Mouse (Mus musculus) ES-CJ7 (cell line): ENCODE measurements around the gene Gpr153.
"Not testable (repeated sequence)": the region's sequence is repeated elsewhere in the genome, so short reads cannot be mapped to it uniquely, and the experiment has no call there.

Experiments used
- DNase-seq: peaks from one replicate; pipeline ENCODE4 v3.0.0; 2011; ENCODE audit warnings: low read depth, low spot score

The Gpr153 gene

DNA sequence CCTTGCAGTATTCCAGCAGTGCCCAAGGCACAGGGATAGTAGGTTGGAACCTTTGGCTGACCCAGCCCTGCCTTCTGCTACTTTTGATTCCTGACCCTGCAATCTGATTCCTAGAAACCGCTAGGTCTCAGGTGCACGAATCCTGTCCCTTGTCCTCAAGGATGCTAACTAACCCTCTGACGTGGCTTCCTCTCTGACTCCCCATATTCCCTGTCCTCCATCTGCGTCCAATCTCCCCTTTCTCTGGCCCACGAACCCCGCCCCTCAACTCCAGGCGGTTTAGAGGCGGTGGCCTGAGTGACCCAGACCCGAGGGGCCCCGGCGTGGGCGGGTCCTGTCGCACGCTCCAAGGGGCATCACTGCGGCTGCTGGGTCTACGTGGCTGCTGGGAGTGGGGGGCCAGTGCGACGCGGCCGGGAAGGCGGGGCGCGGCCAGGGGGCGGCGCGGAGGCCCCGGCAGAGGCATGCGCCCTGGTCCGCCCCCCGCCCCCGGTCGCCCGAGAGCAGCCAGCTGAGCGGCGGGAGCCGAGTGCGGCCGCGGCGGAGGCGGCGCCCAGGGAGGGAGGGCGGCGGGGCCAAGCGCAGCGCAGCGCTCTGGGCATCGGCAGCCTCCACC is at the start of gene Gpr153:
TSS of gene Gpr153 (plus strand) at position 612 of the 616 bp plus-strand sequence.
- peak; percentile 54 for DNase-seq

DNA sequence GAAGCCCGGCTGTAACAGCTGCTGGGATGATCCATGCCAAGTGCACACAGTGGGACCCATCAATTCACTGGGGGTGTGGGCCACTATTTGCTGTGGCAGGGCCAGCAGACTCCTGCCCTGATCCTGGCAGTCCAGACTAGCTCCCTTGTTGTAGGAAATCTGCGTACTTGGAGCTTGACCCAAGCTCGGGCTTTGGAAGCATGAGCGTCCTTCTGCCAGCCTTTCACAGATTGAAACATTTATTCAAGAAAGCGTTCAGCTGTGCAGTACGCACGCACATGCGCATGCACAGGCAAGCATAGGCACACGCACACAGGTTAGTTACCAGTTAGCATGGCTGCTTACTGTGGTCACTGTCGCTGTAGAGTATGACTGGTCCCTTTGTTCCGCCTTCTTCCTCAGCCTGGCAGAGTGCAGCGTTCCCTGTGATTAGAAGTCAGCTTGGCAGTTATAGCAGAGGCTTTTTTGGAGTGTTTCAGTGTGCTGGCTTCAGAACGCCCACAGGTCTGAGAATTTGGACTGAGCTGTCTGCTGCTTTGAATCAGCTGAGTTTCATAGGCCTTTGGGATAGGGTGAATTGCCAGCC is 47.0 kb upstream of the Gpr153 start:
- no peak for DNase-seq

DNA sequence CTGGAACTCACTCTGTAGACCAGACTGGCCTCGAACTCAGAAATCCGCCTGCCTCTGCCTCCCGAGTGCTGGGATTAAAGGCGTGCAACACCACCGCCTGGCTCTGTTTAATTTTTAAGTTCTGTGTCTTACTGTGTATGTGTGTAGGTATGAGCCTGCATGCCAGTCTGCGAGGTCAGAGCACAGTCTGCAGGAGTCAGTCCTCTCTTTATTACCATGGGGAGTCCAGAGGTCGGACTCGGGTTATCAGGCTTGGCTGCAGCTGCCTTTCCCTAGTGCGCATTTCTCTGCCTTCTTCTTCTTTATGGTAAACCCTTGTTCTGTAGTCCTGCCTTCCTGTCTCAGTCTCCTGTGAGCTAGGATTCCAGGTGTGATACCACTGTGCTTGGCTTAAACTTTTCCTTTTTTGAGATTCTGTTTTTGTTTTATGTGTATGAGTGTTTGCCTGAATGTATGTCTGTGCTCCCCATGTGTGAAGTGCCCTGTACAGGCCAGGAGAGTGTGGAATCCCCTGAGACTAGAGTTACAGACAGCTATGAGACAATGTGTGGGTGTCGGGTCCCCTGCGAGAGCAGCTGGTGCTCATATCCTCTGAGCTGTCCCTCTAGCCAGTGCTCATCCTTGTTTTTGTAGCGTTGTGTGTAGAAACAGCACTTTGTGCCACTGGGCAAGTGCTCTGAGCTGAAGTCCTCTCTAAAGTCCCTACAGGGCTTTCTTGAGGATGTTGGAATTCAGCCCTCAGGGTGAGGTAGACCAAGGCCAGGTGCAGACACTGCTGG is 46.1 kb upstream of the Gpr153 start:
- DNase-seq: no peak

DNA sequence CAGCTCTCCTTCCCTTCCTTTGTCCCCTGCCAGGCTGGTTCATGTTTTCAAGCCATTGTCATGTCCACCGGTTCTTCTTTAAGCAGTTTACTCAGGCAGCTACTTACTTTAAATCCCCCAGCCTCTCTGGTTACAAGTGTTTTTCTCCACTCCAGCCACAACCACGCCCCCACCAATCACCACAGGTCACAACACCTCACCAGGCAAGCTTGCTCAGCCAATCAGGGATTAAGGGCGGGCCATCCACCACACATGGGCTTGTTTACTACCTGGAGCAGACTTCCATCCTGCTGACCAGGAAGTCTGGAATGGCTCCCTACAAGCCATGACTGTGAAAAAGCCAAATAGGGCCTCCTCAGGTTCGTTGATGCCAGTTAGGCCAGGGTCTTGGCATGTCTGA is 43.7 kb upstream of the Gpr153 start:
- DNase-seq: not testable (repeated sequence)

DNA sequence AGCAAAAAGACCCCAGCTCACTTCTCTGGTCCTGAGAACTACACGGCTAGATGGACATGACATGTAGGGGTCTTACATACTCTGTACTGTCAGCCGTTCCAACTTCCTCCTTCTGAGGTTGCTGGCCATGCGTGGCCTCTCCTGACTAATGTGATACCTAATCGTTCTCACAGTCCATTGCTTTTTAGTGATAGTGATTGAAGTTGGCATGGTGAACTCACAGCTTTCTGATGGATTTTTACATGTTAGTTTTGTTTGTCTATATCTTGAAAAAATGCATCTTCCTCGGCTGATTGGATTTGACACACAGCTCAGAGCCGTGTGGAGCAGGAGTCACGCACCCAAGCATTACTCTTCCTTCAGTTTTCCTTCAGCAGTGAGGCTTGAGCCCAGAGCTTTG is 42.7 kb upstream of the Gpr153 start:
- DNase-seq: no peak

DNA sequence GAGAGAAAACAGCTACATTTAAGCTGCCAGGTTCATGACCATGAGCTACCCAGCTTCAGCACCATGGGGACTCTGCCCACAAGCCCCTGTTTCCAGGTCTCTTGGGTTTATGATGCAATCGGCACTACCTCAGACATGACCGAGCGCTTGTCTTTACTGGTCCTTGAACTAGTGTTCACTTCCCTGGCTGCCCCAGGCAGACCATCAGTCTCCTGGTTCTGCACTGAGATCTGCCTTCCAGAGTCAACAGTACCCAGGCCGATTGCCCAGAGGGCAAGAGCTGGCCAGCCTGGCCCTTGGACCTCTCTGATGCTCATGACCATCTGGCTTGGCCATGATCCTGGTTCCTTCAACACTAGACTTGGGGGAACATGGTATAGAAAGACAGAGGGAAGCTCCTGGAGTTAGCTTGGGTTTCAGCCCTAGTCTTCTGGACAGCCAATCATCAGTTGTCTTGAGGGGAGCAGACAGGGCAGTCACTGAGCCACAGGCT is 41.6 kb upstream of the Gpr153 start:
- DNase-seq: no peak

DNA sequence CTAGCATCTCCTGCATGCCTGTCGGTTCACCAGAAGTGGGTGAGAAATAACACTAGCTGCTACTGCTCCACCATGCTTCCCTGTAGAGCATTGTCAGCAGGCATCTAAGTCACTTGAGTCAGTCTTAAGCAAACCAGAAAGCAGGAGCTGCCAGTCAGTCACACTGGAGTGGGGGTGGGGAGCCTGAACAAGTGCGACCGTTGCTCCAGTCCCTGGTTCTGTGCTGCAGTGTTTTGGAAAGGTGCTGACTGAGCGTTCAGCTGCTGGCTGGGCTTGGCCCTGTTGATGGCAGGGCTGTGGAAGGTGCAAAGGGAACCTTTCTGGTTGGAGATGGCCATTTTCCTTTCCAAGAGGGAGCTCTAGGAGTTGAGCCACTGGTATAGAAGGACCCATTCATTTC is 34.1 kb upstream of the Gpr153 start:
- DNase-seq: no peak

DNA sequence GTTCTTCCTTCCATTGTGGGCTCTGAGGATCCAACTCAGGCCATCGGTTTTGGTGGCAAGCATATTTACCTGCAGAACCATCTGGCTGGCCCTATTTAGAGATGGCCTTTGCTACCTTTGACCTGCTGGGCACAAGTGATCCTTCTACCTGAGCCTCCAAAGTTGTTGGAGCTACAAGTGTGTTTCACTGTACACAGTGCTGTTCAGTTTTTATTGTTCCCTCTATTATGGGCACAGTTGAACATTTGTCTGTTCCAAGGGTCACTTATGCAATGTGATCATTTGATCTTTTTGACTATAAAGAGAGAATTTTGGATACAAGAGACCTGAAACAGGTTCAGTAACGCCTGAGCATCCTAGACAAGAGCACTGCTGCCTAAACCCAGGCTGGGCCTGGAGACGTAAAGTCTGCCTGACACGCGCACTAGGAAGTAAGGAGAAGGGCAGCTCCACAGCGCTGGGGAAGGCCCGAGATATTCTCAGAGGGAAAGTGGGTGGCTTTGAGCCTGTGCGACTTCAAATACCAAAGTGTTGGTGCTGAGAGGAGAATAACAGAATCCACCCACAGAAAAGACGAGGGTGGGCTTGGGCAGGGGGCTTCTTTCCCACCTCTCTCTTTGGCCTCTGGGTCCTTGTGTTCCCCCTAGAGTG is 30.7 kb upstream of the Gpr153 start:
- DNase-seq: no peak

DNA sequence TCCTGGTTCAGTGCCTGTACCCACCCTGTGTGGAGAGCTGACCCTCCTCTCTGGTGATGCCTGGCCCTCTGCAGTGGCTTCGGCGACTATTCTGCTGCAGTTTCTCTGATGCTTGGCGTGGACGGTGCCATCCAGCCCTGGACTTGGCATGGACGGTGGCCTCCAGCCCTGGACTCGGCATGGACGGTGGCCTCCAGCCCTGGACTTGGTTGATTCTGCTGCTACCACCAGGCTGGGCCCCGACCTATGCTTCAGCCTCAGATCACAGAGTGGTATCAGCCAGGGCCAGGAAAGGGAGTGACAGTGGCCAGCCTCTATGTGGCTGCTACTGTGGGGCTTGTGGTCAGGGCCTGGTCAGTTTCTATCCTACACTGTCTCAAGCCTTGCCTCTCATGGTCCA is 30.1 kb upstream of the Gpr153 start:
- DNase-seq: no peak

DNA sequence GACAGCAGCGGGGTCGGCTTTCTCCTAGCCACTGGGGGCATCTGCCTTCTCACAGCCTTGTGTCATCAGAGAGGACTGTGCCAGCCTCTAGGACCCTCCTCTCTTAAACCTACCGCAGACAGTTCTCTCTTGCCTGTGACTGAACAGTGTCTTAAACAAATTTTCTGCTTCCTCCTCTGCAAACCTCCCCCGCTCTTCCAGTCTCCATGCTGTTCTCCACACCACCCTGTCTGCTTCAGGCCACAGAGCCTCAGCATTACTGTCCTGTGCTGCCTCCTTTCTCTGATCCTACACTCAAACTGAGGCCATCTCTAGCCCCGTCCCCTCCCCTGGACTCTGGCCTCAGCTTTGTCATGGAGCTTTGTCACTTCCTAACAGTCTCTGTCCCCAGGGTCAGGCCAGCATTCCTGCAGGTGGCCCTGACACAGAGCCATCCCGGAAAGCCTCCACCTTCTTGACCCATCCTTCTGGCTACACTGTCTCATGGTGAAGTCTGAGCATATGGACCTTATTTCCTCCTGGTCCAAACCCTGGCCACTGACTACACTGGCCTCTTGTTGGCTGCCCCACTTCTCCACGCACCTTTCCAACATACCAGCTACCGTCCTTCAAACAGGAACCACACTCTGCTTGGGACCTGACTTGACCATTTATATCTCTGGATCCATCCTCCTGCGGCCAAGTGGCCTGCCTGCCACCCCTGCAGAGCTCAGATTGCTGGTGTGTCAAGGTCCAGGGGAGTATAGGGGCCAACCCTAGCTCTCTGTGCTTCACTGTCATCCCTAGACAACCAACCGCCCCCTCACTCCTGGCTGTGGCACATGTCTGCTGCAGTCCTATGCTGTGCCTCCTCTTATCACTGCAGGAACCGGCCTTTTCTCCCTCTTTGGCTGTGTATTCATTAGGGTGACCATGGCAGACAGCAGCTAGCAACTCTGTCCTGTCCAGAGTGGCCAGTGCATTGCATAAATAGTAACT is 29.2 kb upstream of the Gpr153 start:
- no peak for DNase-seq

DNA sequence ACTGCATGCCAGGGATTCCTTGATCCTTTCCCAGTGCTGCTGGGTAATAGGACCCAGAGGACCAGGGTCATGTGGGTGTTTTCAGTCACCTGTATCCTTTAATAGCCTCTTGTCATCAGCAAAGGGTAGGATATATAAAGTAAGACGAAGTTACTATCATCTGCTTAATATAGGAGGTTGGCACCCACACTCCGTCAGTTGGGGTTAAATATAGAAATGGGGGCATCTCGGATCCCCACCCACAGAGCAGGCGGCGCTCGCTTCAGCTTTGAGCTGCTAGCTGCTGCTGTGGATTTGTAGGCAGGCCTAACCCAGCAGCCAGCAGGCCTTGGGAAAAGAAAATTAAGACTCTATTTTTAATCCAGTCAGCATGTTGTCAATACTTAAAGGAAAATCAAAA is 28.0 kb upstream of the Gpr153 start:
- DNase-seq: no peak

DNA sequence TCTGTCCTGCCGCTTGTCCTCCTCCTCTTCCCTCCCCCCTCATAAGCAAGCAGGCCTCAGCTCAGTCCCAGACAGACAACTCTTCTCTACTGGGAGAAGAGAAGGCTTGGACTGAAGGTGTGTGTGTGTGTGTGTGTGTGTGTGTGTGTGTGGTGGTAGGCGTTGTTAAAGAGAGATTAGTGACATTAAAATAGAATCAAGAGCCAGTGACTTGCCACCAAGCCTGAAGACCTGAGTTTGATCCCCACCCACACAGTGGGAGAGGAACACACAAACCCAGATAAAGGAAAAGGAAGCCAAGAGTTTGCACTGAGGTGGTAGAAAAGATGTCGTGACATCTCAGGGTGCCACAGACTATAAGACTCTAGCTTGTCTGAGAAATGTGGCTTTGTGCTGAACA is 26.8 kb upstream of the Gpr153 start:
- DNase-seq: no peak

DNA sequence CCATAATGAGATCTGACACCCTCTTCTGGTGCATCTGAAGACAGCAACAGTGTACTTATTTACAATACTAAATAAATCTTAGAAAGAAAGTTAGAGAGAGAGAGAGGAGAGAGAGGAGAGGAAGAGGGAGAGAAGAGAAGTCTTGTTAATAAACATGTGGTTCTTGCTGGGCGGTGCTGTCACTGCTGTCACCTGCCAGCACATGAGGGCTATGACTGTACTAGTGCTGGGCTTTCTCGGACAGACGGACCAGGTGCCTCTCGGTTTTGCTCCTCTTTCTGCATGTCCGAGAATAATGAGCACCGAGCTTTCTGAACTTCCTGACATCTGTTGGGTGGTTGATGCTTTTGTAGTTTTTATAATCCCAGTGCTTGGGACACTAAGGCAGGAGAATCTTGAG is 23.4 kb upstream of the Gpr153 start:
- DNase-seq: no peak

DNA sequence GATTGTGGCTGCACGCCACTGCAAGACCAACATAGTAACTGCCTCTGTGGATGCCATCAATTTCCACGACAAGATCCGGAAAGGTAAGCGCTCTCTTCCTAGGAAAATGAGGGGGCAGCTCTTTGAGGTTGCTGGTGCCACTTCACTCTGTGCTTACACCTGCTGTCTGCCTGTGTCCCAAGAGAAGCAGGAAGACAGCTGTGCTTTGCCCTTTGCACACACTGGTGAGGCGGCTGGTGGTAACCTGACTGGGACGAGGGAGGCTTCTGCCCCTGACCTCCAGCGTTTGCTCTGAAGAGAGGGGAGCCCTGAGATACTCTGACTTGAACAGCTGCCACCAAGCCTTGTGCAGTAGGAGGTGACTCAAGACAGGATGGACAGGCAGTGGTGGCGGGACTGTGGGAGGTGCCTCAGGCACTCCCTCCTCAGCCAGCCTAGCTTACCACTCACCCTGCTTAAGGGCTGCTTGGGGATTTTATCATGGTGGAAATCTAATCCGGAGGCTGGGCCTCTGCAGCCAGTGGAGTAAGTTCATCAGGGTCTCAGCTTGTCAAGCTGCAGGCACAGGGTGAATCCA is 20.8 kb upstream of the Gpr153 start:
- DNase-seq: no peak

DNA sequence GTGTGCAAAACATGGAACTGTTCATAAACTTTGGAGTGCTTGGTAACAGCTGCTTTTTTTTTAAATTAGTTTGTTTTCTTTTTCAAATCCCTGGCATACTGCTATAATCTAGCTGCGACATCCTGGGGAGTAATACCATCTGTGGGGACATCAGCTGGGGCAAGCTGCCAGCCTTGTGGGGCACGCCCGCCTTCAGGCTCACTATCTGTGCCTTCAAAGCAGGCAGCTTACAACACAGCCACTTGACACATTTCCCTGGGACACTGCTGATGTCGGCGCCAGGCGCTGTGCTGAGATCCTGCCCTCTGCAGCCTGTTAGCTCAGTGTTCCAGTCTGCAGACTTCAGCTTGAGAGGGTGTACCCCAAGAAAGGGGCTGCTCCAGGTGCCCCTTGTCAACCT is 17.0 kb upstream of the Gpr153 start:
- no peak for DNase-seq

DNA sequence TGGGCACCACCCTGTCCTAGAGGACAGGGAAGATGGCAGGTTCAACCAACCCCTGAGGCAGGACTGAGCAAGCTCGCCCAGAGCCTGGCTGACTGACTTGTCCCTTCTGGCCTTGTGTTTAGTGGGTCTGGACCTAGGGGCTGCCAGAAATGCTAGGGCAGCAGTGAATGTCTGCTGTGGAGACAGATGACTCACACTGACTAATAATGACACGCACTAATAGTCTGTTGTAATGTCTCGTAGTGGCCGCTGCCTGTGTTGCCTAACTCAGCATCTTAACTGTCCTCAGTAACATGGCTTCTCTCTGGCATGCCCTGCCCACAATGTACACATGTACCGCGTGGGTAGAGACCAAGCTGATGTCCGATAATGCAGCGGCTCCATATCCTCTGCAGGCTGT is 13.6 kb upstream of the Gpr153 start:
- DNase-seq: no peak

DNA sequence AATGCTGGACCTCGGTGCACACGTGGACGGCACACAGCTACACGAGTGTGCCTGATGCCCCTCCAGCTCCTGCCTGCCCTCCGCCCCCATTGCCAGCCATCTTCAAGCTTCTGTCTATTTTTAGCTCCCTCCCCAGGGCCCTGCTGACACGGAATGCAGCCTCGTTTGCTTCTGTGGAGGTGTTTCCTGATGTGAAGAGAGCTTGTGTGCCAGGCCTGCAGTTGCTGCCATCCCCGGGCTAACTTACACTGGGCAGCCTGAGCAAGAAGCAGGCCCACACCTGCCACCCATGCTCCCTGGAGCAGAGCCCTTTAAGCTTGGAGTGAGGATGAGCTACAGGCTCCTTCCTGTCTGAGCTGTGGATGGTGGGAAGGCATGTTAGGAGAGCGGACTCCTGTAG is 11.8 kb upstream of the Gpr153 start:
- no peak for DNase-seq

DNA sequence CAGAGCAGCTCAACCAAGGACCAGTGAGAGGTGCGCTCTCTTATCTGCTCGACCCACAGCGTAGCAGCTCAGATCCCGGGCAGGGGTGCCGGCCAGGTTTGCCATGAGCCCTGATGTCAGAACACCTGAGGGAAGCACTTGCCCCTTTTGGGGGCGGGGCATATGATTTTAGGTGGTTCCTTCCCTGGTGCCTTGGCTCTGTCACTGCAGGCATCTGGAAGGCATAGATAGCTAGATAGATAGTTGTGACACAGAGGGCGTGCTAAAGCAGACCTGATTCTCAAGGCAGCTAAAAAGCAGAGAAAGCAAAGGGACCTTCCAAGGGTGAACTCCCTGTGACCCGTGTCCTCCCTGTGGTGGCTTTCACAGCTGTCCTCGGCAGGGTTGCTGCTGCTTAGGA is 10.9 kb upstream of the Gpr153 start:
- no peak for DNase-seq

DNA sequence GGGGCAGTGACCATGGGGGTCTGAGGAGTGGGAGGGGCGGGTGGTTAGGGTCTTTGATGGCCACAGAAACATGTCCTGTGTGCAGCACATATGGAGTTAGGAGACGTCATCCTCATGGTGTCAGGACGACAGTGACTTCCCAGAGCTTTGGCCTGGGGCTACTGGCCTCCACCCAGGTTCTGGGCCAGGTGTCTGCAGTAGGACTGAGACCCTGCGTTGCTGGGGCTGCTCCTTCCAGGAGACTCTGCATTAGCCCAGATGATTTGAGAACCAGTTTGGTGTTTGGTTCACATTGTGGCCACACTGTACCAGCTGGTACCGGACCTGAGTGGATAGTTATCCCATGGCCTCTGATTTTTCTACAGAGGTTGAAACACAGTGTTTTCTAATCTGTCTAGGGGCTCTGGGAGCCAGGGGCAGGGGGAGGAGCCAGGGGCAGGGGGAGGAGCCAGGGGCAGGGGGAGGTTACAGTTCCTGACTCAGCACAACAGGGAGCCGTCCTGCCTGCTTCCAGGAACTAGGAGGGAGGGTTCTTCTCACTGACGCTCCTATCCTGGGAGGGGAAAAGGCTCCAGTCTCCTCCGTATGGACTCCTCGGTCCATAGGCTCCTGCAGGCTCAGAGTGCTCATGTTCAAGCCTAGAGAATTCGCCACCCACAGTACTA is 10.4 kb upstream of the Gpr153 start:
- DNase-seq: peak; percentile 88

DNA sequence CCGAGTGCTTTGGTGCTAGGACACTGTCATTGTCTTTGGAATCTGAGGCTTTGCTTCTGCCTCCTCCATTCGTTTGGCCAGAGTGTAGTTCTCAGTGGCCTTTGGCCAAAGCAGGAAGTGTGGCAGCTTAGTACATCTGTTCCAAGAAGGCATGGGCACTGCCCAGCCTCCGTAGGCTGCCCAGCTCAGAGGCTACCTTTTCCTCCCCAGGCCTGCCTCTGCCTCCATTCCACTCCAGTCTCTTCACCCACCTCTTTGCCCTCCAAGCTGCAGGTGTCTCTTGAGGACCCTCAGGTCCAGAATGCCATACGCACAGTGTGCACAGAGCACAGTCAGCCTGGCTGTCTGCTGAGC is 9.9 kb upstream of the Gpr153 start:
- no peak for DNase-seq
